Mouse (Mus musculus) frontal cortex, postnatal 10 days (tissue): ENCODE measurements around the gene Ogdh.

Source experiments
- DNase-seq, 2 experiments: peaks; one replicate each; pipeline ENCODE4 v3.0.0; 2022; ENCODE audit warnings: low spot score in 2 of 2, mixed read lengths in 1 of 2

The Ogdh gene

GRCm38 (mm10) chr11:6294632-6295031 lies 3.2 kb downstream of the Ogdh start:
- no peak for DNase-seq

GRCm38 (mm10) chr11:6296077-6296476 lies 4.6 kb downstream of the Ogdh start:
- DNase-seq, result no peak

- no peak for DNase-seq
Measured at GRCm38 (mm10) chr11:6299435-6299834, 8.0 kb downstream of the Ogdh start.

- DNase-seq, result no peak
Measured at GRCm38 (mm10) chr11:6302793-6303192, 11.4 kb downstream of the Ogdh start.

GRCm38 (mm10) chr11:6305943-6306430 lies 14.6 kb downstream of the Ogdh start:
- DNase-seq, result no peak

GRCm38 (mm10) chr11:6308181-6308580 lies 16.7 kb downstream of the Ogdh start:
- no peak for DNase-seq

GRCm38 (mm10) chr11:6313874-6314406 lies 22.5 kb downstream of the Ogdh start:
- no peak for DNase-seq

- DNase-seq, result no peak
Measured at GRCm38 (mm10) chr11:6316821-6317220, 25.4 kb downstream of the Ogdh start.

GRCm38 (mm10) chr11:6318559-6318958 lies 27.1 kb downstream of the Ogdh start:
- no peak for DNase-seq

GRCm38 (mm10) chr11:6319374-6319773 lies 27.9 kb downstream of the Ogdh start:
- DNase-seq, result no peak

- no peak for DNase-seq
Measured at GRCm38 (mm10) chr11:6322086-6322485, 30.7 kb downstream of the Ogdh start.

- no peak for DNase-seq
Measured at GRCm38 (mm10) chr11:6323348-6323747, 31.9 kb downstream of the Ogdh start.

- DNase-seq, result no peak
Measured at GRCm38 (mm10) chr11:6331256-6331655, 39.8 kb downstream of the Ogdh start.

- DNase-seq, result no peak
Measured at GRCm38 (mm10) chr11:6332606-6333005, 41.2 kb downstream of the Ogdh start.

- DNase-seq, result no peak
Measured at GRCm38 (mm10) chr11:6333403-6333802, 42.0 kb downstream of the Ogdh start.

- no peak for DNase-seq
Measured at GRCm38 (mm10) chr11:6335321-6335720, 43.9 kb downstream of the Ogdh start.

GRCm38 (mm10) chr11:6336689-6337088 lies 45.3 kb downstream of the Ogdh start:
- DNase-seq, result no peak

- DNase-seq, result no peak
Measured at GRCm38 (mm10) chr11:6345956-6346355, 54.5 kb downstream of the Ogdh start.

GRCm38 (mm10) chr11:6346966-6347365 lies 55.5 kb downstream of the Ogdh start:
- DNase-seq, result no peak

GRCm38 (mm10) chr11:6348681-6349200 lies 57.3 kb downstream of the Ogdh start:
- no peak for DNase-seq

- no peak for DNase-seq
Measured at GRCm38 (mm10) chr11:6349586-6349985, 58.2 kb downstream of the Ogdh start.

GRCm38 (mm10) chr11:6355106-6355505 lies 63.7 kb downstream of the Ogdh start:
- DNase-seq, result no peak

- DNase-seq, result no peak
Measured at GRCm38 (mm10) chr11:6364581-6365275, 73.3 kb downstream of the Ogdh start.
